ENCODE assay signal across 8 mouse cellular contexts in the genomic region with DNA sequence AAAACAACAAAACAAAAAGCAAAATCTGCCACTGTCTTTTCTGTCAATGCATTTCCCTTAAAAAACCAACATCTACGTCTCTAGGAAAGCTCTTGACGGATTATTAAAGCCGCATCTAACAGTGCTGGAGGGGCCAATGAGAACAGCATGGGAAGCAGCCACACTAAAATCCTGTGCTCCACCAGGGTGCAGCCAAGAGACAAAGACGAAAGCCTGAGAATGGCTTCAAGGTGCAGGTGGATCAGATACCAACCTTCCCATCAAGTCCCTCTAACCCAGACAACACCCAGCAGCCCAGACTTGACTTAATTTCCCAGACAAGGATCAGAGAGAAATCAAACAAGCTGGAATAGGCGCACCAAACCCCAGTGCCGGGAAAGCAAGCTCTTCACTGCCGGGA. TPM values are rescaled to one million over a fixed set of nuclear protein-coding genes. Genes with fewer than 3 reads are reported as not detected.
DNase-seq lines count a peak whose midpoint lies in the region; ATAC-seq and TF ChIP-seq lines count a peak whose summit lies in the region.

No protein-coding gene starts in this region.

- no peaks in the 10 kb centered on the region for H3K9me3 ChIP-seq in ES-Bruce4 (replicated peaks; ENCODE audit: control insufficient read depth, insufficient read depth, low read length, poor library complexity, severe bottlenecking)
- no peaks in the 10 kb centered on the region for H3K9me3 ChIP-seq in forebrain, embryonic 11.5 days (ENCODE audit: control insufficient read depth, low read length)

- H3K9ac ChIP-seq in ES-Bruce4 (ENCODE audit: low read depth, poor library complexity, severe bottlenecking), result no peak overlapping the region
- H3K9ac ChIP-seq in forebrain, embryonic 11.5 days (ENCODE audit: low read length), result no peak overlapping the region

- intact Hi-C loops in heart, postnatal 25 days (cut with DNase I), result loop anchor here (10.0 kb wide), 1 partner anchor 398 kb away; a partner anchor contains a TSS

- no peak overlapping the region for H3K27ac ChIP-seq in ES-Bruce4 (ENCODE audit: insufficient read depth, low read length)
- H3K27ac ChIP-seq in forebrain, embryonic 11.5 days (ENCODE audit: low read depth, low read length), result no peak overlapping the region

- ATAC-seq in megakaryocyte-erythroid progenitor cell, adult 5-6 weeks (replicated peaks; ENCODE audit: low FRiP score, low TSS enrichment, poor library complexity, severe bottlenecking), result no peak
- no peak for ATAC-seq in monocyte, adult 5-6 weeks (replicated peaks; ENCODE audit: insufficient number of reproducible peaks, low FRiP score, low TSS enrichment, poor library complexity, severe bottlenecking)
- ATAC-seq in forebrain, embryonic 11.5 days (replicated peaks; ENCODE audit: low FRiP score), result no peak

- 58% methylated on average over 7 of the region's 7 CpGs for WGBS in forebrain, embryonic 11.5 days

- H3K27me3 ChIP-seq in ES-Bruce4 (ENCODE audit: control insufficient read depth, insufficient read depth, low read length, poor library complexity, severe bottlenecking), result no peaks in the 10 kb centered on the region
- no peaks in the 10 kb centered on the region for H3K27me3 ChIP-seq in forebrain, embryonic 11.5 days (ENCODE audit: control insufficient read depth, insufficient read depth, low read length)

- DNase-seq in heart, postnatal 4 days, result peak; percentile 37
- DNase-seq in heart, postnatal 25 days (ENCODE audit: low spot score), result no peak
- DNase-seq in brain, embryonic 14.5 days (ENCODE audit: low read depth), result peak; percentile 65
- peak; percentile 35 for DNase-seq in lung, postnatal 14 days
- DNase-seq in forebrain, embryonic 11.5 days (ENCODE audit: low spot score), result no peak

- TF ChIP-seq CTCF in ES-Bruce4 (IDR thresholded peaks at IDR 0.05; ENCODE audit: low read depth, low read length), result peak; percentile 53
- TF ChIP-seq CTCF in brain, embryonic 14.5 days (IDR thresholded peaks at IDR 0.05; ENCODE audit: borderline replicate concordance, extremely low read depth, insufficient read depth, insufficient read length), result peak; percentile 53; the same call in 1 of the 2 replicates

- H3K36me3 ChIP-seq in ES-Bruce4 (ENCODE audit: control insufficient read depth, insufficient read depth, low read length, poor library complexity, severe bottlenecking), result no peaks in the 10 kb centered on the region
- no peaks in the 10 kb centered on the region for H3K36me3 ChIP-seq in forebrain, embryonic 11.5 days (ENCODE audit: control insufficient read depth, insufficient read depth, low read length)

- TF ChIP-seq EP300 in ES-Bruce4 (IDR thresholded peaks at IDR 0.05; ENCODE audit: insufficient read depth, low read depth, low read length), result no peak

- H3K4me3 ChIP-seq in ES-Bruce4 (ENCODE audit: low read depth, low read length), result no peak overlapping the region
- H3K4me3 ChIP-seq in forebrain, embryonic 11.5 days (ENCODE audit: low read depth, low read length), result no peak overlapping the region

- no peak overlapping the region for H3K4me2 ChIP-seq in forebrain, embryonic 11.5 days (ENCODE audit: low read depth, low read length, severe bottlenecking)

- no peak for TF ChIP-seq POLR2A in ES-Bruce4 (IDR thresholded peaks at IDR 0.05; ENCODE audit: insufficient read depth, low read length)
- TF ChIP-seq POLR2A in brain, embryonic 14.5 days (IDR thresholded peaks at IDR 0.05; ENCODE audit: borderline replicate concordance, extremely low read depth, insufficient read depth, insufficient read length, poor library complexity, severe bottlenecking), result no peak

- H3K4me1 ChIP-seq in ES-Bruce4 (ENCODE audit: control insufficient read depth, insufficient read depth, low read length), result no peaks in the 10 kb centered on the region
- no peaks in the 10 kb centered on the region for H3K4me1 ChIP-seq in forebrain, embryonic 11.5 days (replicated peaks; ENCODE audit: control insufficient read depth, insufficient read depth, low read length)

RNA-seq across cellular contexts. Expression of a gene that starts 26.2 kb away (rescaled TPM):
- total RNA-seq in heart, postnatal 4 days (2021), result 10 to 100 TPM; 65.5 to 66.2 TPM
- 10 to 100 TPM; 78.4 to 85.9 TPM for total RNA-seq in heart, postnatal 25 days (2021)
- polyA plus RNA-seq in ES-Bruce4 (2011; ENCODE audit: insufficient read depth, insufficient read length, low read depth, missing spikeins), result 91.9 and 96.5 TPM in 2 replicates
- 54.3 and 85.8 TPM in 2 replicates for polyA plus RNA-seq in brain, embryonic 14.5 days (2012; rRNA removed)
- total RNA-seq in megakaryocyte-erythroid progenitor cell, adult 5-6 weeks (2014; fragmentation: Nextera tagmentation), result 34.8 and 37.9 TPM in 2 replicates
- total RNA-seq in megakaryocyte-erythroid progenitor cell, adult 5-6 weeks (2017), result 39.8 and 50.5 TPM in 2 replicates
- total RNA-seq in monocyte, adult 5-6 weeks (2017), result 136 to 288 TPM (median 244 TPM) in 3 replicates
- polyA plus RNA-seq in forebrain, embryonic 11.5 days (2014; fragmentation: Nextera tagmentation; extraction: Ambion mirVana), result 80.8 and 87.1 TPM in 2 replicates

Comparison
In these comparisons a context has a peak if more than half of its experiments do, and no peak if none do; other contexts are left out.
1. DNase-seq: peak in heart, postnatal 4 days (single experiment), brain, embryonic 14.5 days (single experiment) and lung, postnatal 14 days (single experiment); none in heart, postnatal 25 days (single experiment) and forebrain, embryonic 11.5 days (single experiment).